Mouse (Mus musculus): ENCODE measurements at regions not wholly inside any gene's neighbourhood (a gene's known extent, or its start where the extent isn't known, plus 50 kb on each side); places are given as distances from the start of the nearest gene placed in this dataset.
A peak's percentile ranks its signal among the peaks of the same experiment; 100 is the strongest.

- Histone ChIP-seq H3K9ac (ENCODE audit: low read depth, low read length) (no peak overlapping the region), H3K4me3 (ENCODE audit: low read depth, low read length) (no peak overlapping the region), H3K4me2 (replicated peaks; ENCODE audit: low read depth) (no peak overlapping the region), H3K36me3 (ENCODE audit: control insufficient read depth, insufficient read depth) (no peaks in the 10 kb centered on the region), H3K9me3 (ENCODE audit: control insufficient read depth) (no peaks in the 10 kb centered on the region), H3K27ac (ENCODE audit: low read depth, low read length) (no peak overlapping the region), H3K27me3 (replicated peaks; ENCODE audit: control insufficient read depth, insufficient read depth, low read length) (no peaks in the 10 kb centered on the region), H3K4me1 (replicated peaks; ENCODE audit: control insufficient read depth, insufficient read depth, low read length) (no peaks in the 10 kb centered on the region)
- 58% methylated on average over 11 of the region's 11 CpGs for WGBS
- no peak for TF ChIP-seq CTCF (IDR thresholded peaks at IDR 0.05; ENCODE audit: low read depth)
- ATAC-seq = no peak
Measured at GRCm38 (mm10) chr2:92712266-92713144, 113.0 kb downstream of the Chst1 start.

DNA sequence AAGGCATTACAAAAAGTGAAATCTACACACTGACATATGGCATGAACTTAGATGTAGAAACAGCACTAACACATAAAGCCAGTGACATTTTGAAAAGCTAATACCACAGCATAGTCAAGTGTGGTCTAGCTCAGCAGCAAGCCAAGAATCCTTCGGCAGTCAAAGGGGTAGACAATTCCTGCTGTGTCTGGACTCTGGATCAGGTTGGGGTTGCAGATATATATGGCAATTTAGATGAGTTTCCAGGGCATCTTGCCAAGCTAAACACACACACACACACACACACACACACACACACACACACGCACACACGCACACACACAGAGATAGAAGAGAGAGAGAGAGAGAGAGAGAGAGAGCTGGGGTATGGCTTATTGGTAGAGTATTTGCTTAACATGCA is 118.2 kb downstream of the Chst1 start:
- Histone ChIP-seq H3K4me3 (ENCODE audit: low read depth, low read length) (no peak overlapping the region), H3K4me1 (replicated peaks; ENCODE audit: control insufficient read depth, insufficient read depth, low read length) (no peaks in the 10 kb centered on the region), H3K27ac (ENCODE audit: low read depth, low read length) (no peak overlapping the region), H3K4me2 (replicated peaks; ENCODE audit: low read depth) (no peak overlapping the region), H3K36me3 (ENCODE audit: control insufficient read depth, insufficient read depth) (no peaks in the 10 kb centered on the region), H3K9ac (ENCODE audit: low read depth, low read length) (no peak overlapping the region), H3K27me3 (replicated peaks; ENCODE audit: control insufficient read depth, insufficient read depth, low read length) (no peaks in the 10 kb centered on the region), H3K9me3 (ENCODE audit: control insufficient read depth) (no peaks in the 10 kb centered on the region)
- 67% methylated on average over 3 of the region's 3 CpGs for WGBS
- no peak for TF ChIP-seq CTCF (IDR thresholded peaks at IDR 0.05; ENCODE audit: low read depth)
- no peak for ATAC-seq

GRCm38 (mm10) chr2:92721951-92722350 is 122.4 kb downstream of the Chst1 start:
- Histone ChIP-seq H3K4me3 (ENCODE audit: low read depth, low read length) (no peak overlapping the region), H3K27ac (ENCODE audit: low read depth, low read length) (no peak overlapping the region), H3K36me3 (ENCODE audit: control insufficient read depth, insufficient read depth) (no peaks in the 10 kb centered on the region), H3K4me2 (replicated peaks; ENCODE audit: low read depth) (no peak overlapping the region), H3K9ac (ENCODE audit: low read depth, low read length) (no peak overlapping the region), H3K27me3 (replicated peaks; ENCODE audit: control insufficient read depth, insufficient read depth, low read length) (no peaks in the 10 kb centered on the region), H3K4me1 (replicated peaks; ENCODE audit: control insufficient read depth, insufficient read depth, low read length) (no peaks in the 10 kb centered on the region), H3K9me3 (ENCODE audit: control insufficient read depth) (no peaks in the 10 kb centered on the region)
- ATAC-seq = no peak
- no peak for TF ChIP-seq CTCF (IDR thresholded peaks at IDR 0.05; ENCODE audit: low read depth)
- 76% methylated on average over 3 of the region's 3 CpGs for WGBS

DNA sequence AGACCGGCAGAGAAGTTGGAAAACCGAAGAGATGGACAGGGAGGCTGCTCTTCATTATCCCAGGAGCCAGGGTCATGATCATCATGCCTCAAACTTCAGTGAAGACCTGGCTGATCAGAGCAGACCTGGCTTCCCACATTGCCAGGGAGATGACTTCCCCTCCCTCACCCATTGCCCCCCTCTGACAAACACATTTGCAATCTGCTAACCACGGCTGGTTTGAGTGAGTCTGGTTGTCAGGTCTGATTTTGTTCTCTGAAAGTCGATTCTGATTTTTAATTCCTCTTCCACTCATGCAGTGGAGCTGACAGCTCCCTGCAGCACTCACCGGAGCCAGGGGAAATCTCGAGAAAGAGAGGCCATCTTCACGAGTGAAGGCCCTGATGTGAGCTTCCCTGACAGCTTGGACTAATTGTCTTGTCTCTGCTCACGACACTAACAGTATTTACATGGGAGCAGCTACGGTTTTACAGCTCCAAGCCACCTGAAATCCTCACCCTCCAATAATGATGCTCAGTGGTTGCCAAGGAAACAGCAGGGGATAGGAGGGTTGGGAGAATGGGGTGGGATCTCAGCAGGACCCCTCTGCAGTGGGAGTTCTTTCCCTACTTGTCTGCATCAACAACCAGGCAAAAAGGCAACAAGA is 124.2 kb downstream of the Chst1 start:
- H3K27me3 ChIP-seq (replicated peaks; ENCODE audit: control insufficient read depth, insufficient read depth, low read length) = no peaks in the 10 kb centered on the region
- WGBS = 44% methylated on average over 9 of the region's 9 CpGs
- no peak overlapping the region for H3K4me2 ChIP-seq (replicated peaks; ENCODE audit: low read depth)
- H3K27ac ChIP-seq (ENCODE audit: low read depth, low read length) = no peak overlapping the region
- H3K4me1 ChIP-seq (replicated peaks; ENCODE audit: control insufficient read depth, insufficient read depth, low read length) = no peaks in the 10 kb centered on the region
- H3K9ac ChIP-seq (ENCODE audit: low read depth, low read length) = no peak overlapping the region
- TF ChIP-seq CTCF (IDR thresholded peaks at IDR 0.05; ENCODE audit: low read depth) = no peak
- no peak overlapping the region for H3K4me3 ChIP-seq (ENCODE audit: low read depth, low read length)
- no peaks in the 10 kb centered on the region for H3K36me3 ChIP-seq (ENCODE audit: control insufficient read depth, insufficient read depth)
- no peak for ATAC-seq
- H3K9me3 ChIP-seq (ENCODE audit: control insufficient read depth) = no peaks in the 10 kb centered on the region

DNA sequence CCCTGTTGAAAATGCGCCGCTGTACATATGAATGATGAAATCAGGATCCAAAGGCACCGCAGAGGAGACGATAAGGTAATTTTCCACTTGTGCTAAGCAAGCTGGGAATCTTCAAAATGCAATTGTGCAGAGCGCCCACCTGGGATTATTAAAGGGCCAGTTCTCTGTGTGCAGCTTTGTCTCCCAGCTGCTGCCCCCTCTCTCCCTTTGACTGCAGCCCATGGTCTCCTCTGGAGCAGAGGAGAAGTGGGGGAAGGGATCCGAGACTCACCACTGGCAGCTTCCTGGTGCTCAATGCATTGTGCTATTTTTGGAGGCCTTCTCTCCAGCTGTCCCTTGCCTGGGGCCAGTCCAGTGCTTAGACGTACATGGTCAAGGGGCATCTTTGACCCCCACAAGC is 127.1 kb downstream of the Chst1 start:
- no peak for ATAC-seq
- no peaks in the 10 kb centered on the region for H3K27me3 ChIP-seq (replicated peaks; ENCODE audit: control insufficient read depth, insufficient read depth, low read length)
- no peaks in the 10 kb centered on the region for H3K36me3 ChIP-seq (ENCODE audit: control insufficient read depth, insufficient read depth)
- no peaks in the 10 kb centered on the region for H3K4me1 ChIP-seq (replicated peaks; ENCODE audit: control insufficient read depth, insufficient read depth, low read length)
- WGBS = 71% methylated on average over 7 of the region's 7 CpGs
- no peak for TF ChIP-seq CTCF (IDR thresholded peaks at IDR 0.05; ENCODE audit: low read depth)
- no peak overlapping the region for H3K27ac ChIP-seq (ENCODE audit: low read depth, low read length)
- H3K9me3 ChIP-seq (ENCODE audit: control insufficient read depth) = no peaks in the 10 kb centered on the region
- H3K9ac ChIP-seq (ENCODE audit: low read depth, low read length) = no peak overlapping the region
- H3K4me3 ChIP-seq (ENCODE audit: low read depth, low read length) = no peak overlapping the region
- H3K4me2 ChIP-seq (replicated peaks; ENCODE audit: low read depth) = 0 out of 2 replicates have a peak overlapping the region, but pooled peaks have one; percentile 1

- H3K36me3 ChIP-seq (ENCODE audit: control insufficient read depth, insufficient read depth) = no peaks in the 10 kb centered on the region
- H3K4me1 ChIP-seq (replicated peaks; ENCODE audit: control insufficient read depth, insufficient read depth, low read length) = no peaks in the 10 kb centered on the region
- no peak overlapping the region for H3K4me3 ChIP-seq (ENCODE audit: low read depth, low read length)
- no peak for ATAC-seq
- H3K4me2 ChIP-seq (replicated peaks; ENCODE audit: low read depth) = no peak overlapping the region
- H3K9me3 ChIP-seq (ENCODE audit: control insufficient read depth) = no peaks in the 10 kb centered on the region
- H3K9ac ChIP-seq (ENCODE audit: low read depth, low read length) = no peak overlapping the region
- TF ChIP-seq CTCF (IDR thresholded peaks at IDR 0.05; ENCODE audit: low read depth) = no peak
- H3K27me3 ChIP-seq (replicated peaks; ENCODE audit: control insufficient read depth, insufficient read depth, low read length) = no peaks in the 10 kb centered on the region
- WGBS = 82% methylated on average over 2 of the region's 2 CpGs
- H3K27ac ChIP-seq (ENCODE audit: low read depth, low read length) = no peak overlapping the region
Measured at GRCm38 (mm10) chr2:92727241-92727640, 127.7 kb downstream of the Chst1 start.

All from intestine, postnatal 0 days (tissue).